Mouse (Mus musculus) spleen, embryonic (tissue): Measurements from ENCODE around the gene Hsd17b2.

Experiments used
- CTCF ChIA-PET: fragments of 350-600 bp; sonication (Branson Sonifier 250); formaldehyde crosslinking; loops from one replicate; lab custom pipeline; 2022; lab: Charles Lee

The Hsd17b2 gene

DNA sequence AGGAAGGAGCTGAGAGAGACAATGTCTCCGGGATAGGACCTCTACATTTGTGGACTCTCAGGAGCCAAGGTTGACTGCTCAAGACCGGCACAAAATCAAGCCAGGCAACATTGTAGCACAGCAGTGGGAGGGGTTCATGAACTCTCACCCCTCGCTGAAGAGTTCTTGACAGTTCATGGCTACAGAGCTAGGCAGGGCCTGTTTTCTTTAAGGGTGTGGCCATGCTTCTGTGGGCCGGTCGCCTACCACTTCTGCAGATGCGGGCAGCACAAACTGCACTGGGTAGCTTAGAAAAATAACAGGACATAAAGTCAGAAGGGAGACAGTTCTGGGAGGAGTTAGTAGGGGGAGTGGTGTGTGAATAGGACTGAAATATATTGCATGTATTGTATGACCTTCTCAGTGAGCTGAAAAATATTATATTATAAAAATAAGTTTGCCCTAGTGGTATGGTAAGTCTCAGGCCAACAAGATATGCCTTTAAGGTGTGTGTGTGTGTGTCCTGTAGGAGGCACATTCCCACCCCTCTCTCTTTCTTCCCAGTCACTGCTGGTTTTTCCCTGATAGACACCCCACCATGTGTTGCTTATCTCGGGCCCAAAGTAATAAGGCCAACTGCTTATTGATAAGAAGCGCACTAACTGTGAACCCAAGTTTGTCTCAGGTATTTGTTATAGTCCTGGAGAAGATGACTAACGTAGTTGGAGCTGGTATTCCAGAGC lies 69.6 kb downstream of the Hsd17b2 start:
- CTCF ChIA-PET = no interaction called here

DNA sequence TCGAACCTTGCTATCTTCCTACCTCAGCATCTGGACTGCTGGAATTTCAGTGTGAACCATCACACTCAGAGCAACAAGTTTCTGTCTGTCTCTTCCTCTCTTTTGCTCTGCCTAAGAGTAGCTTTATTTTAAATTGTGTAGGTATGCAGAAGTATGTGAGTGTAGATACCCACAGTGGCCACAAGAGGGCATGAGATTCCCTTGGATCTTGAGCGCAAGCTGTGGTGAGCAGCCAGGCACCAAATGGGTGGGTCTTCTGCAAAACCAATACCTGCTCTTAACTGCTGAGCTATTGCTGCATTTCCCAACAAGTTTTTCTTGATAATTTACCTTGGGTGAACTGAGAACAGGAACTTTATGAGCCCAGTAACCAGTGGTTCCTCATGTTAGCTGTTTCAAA lies 70.4 kb downstream of the Hsd17b2 start:
- CTCF ChIA-PET = no interaction called here

DNA sequence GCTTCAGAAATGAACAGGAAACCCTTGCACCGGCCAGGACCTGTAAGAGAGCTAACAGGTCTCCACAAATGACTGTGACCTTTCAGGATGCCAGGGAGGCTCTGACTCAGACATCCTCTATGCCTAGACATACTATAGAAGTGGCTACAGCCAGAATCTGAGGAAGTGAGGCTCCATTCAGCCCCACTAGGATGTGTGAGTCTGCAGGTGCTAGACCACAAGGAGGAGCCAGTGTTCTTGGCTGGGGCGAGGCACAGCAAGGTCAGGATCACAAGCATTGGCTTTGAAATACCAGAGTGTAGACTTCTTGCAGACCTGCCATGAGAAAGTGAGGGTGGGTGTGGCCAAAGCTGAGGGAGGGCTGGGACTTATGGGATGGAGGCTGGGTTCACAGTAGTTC lies 70.9 kb downstream of the Hsd17b2 start:
- CTCF ChIA-PET = no interaction called here

DNA sequence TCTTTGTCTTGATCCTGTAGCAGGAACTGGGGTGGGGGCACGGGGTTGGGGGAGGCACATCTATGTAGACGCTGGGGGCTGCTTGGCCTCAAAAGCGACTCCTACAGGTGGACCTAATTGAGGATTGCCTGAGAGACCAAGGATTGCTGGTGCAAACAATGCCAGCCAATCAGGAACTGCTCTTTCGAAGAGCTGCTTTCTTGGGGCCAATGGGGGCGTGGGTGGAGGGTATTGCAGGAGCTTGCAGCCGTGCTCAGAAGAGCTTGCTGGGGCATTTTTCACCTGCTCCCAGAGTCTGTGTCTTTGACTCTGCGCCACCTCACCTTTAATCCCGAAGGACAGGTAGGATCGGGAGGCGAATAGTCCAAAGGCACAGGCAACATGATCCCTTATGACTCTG lies 73.9 kb downstream of the Hsd17b2 start:
- CTCF ChIA-PET = no interaction called here

DNA sequence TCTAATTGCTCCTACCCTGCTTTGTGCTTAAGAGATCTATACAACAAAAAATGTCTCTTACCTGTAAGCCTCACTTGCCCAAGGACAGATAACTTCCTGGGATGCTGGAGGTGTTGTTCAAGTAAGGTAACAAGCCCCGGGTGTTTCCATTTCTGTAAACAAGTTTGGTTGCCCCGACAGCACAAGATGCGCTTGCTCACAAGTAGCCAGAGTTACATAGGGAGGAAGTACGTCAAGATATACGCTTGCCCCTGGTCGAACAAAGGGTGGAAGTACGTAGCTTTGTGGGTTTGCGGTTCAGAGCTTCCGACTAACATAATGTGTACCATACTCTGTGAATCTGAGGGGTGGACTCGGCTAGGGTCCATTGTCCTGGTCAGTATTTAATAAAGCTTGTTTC lies 74.4 kb downstream of the Hsd17b2 start:
- CTCF ChIA-PET = no interaction called here

DNA sequence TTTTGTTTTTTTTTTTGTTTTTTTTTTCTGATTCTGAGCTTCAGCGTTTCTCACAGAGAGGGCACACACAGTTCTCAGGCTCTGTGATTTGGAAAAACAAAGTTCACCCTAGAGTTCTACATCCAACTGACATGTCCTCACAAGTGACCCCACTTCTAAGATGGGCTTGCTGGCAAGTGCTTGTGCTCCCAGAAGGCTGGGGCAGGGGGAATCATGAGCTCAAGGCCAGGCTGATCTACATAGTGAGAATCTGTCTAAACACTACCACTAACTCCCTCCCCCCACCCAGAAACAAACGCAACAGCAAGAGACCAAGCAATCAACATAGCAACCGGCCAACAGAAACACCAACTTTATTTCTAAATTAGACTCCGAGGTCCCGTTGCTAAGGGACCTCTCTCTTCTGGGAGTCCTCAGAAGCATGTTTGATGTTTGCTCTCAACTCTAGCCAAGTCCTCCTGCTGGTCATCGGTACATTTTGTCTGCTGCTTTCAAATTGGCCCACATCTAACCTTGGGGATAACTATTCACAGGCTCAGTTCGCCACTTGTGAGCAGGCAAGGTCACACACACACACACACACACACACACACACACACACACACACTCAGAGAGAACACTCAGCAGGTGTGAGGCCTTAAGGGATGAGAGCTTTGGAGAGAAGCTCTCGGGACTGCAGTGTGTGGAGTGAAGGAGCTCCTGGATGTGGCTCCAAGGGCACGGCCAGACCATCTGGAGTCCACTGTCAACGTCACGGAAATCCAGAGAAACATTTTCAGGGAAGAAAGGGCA lies 77.0 kb downstream of the Hsd17b2 start:
- CTCF ChIA-PET = no interaction called here

DNA sequence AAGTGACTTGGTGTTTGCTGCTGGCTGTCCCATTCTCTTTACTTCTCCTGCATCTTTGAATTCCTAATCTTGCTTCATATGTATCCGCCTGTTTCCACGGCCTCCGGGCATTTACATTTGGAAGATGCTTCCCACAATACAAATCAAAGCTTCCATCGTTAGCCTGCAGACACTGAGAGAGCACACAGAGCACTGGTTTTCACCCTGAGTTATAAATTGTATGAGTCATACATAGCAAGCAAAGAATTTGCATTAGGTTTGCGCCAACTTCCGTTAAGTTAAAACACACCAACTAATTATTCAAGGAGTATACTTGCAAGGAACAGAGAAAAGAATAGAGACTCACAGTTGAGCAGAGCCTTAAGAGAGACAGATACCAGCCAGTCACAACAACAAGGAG lies 77.6 kb downstream of the Hsd17b2 start:
- CTCF ChIA-PET = no interaction called here

DNA sequence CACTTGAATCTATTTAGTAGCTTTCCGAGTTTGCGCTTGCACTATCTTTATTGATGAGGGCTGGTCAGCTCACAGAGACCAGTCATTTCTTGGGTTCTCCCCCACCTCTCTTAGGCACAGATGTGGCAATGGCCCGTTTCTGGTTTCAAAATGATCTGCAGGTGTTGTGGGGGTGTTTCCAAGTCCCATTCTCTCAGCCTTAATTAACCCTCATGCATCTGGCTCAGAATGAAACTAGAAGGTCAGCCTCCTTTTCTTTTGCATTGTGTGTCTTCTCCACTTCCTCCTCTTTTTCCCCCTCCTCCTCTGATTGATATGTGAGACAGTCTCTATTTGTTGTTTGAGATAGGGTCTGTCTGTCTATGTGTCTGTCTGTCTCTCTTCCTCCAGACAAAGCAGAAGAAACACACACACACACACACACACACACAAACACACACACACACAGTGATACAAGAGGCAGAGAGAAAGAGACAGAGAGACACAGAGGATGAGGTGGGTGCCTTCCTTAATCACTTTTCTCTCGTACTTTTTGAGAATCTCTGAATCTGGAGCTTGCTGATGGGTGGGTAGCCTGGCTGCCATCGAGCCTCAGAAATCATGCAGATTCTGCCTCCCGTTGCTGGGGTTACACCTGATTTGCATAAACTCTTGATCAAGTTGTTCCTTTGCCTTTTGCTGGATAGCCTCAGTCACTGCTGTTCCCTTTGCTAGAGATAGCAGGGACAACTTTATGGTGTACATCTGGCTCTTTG lies 79.8 kb downstream of the Hsd17b2 start:
- CTCF ChIA-PET = no interaction called here

DNA sequence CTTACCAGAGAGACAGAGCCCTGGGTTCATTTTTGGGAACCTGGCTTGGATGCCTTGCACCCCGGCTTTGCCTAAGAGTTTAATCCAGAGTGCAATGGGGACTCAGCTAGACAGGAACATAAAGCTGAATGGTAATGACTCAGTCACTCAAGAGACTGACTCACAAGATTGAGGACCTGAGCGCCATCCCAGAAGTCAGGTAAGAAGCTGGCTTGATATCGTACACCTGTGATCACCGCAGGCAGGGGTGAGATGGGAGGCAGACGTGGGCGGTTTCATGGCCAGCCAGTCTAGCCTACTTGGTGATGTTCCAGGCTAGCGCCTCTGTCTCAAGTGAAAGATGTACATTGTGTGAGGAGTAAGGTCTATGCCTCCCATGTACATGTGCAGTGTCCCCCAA lies 81.3 kb downstream of the Hsd17b2 start:
- CTCF ChIA-PET = interaction anchor here (0.6 kb wide), 1 partner anchor 214 kb away, joined by 7 read pairs; no protein-coding TSS in a partner anchor

DNA sequence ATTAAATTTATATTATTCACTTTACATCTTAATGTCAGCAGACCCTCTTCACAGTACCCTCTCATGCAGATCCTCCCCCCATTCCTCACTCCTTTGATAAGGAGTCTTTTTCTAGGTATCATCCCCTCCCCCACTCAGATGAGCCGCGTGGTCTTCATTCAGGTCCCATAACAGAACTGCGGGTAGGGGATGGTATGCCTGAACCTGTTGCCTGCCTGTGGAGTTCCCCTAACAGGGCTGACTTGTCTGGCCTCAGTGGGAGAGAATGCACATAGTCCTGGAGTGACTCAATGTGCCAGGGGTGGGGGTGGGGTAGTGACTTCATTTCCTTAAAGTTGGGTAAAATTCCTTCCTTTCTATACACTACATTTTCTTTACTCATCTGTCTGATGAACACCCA lies 84.7 kb downstream of the Hsd17b2 start:
- CTCF ChIA-PET = no interaction called here

DNA sequence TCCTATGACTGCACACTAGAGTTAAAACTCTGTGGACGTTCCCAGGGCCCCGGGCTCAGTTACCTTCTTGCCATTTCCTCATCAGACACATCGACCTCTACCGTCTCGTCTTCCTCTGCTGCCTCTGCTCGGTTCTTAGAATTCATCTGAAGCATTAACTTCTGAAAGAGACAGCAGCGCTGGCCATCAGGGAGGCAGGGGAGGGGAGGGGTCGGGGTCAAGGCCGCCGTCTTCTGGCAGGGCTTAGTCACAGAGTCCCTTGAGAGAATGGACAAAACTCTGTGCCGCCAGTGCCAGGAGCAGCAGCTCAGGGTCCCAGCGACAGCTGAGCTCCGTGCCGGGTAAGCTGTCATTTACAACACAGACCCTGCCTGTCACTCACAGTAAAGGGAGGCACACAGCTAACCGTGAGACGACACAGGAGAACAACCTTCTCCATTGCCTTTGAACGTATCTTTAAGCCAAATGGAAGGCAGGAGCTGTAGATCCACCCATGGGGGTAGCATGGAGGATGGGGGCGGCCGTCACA lies 91.0 kb downstream of the Hsd17b2 start:
- CTCF ChIA-PET = interaction anchor here (0.5 kb wide), 1 partner anchor 155 kb away, joined by 3 read pairs; no protein-coding TSS in a partner anchor

DNA sequence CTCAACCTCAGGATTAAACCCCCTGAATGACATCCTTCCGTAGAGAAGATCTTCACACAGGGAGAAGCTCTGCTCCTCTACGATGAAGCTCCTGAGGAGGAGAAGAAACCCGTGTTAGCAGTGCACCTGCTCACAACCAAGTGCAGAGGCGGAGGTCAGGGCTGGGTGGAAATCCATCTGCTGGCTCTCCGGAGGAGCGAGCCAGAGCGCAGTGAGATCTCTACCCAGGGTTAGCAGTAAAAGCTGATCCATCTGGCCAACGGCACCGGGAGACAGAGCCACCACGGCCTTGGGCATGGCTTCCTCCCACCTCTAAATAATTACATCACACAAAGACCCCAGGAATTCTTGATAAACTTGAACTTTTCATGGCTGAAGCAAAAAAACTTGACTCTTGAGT lies 92.9 kb downstream of the Hsd17b2 start:
- CTCF ChIA-PET = no interaction called here

DNA sequence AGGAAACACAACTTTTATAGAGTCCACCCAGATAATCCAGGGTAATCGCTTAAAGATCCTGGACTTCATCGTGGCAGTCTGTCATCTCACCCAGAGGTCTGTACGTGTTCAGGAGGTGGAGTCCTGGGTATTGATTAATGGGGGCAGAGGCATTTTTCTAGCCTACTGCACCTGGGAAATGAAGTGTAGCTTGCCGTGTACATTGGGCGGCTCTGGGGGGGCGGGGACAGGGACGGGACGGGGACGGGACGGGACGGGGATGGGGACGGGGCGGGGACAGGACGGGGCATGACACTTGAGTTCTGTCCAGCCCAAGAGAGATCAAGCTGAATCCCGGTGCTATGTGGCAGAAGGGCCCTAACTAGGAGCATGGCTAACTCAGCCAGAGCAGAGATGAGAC lies 94.8 kb downstream of the Hsd17b2 start:
- CTCF ChIA-PET = no interaction called here

DNA sequence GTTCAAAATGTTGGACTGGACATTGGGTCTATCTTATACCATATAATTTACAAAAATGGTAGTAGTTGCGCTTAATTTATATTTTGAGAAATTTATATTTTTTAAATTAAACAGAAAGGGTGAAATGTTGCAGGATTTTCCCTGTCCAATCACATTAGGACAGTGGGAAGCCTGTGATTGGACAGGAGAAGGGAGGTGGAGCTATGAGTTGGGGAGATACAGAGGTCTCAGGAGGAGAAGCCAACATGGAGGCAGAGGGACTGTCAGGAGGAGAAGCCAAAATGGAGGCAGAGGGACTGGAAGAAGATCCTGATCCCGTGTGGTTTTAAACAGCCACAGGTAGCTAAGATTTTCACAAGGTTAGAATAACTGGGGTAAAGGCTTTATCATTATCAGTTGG lies 96.4 kb downstream of the Hsd17b2 start:
- CTCF ChIA-PET = no interaction called here

DNA sequence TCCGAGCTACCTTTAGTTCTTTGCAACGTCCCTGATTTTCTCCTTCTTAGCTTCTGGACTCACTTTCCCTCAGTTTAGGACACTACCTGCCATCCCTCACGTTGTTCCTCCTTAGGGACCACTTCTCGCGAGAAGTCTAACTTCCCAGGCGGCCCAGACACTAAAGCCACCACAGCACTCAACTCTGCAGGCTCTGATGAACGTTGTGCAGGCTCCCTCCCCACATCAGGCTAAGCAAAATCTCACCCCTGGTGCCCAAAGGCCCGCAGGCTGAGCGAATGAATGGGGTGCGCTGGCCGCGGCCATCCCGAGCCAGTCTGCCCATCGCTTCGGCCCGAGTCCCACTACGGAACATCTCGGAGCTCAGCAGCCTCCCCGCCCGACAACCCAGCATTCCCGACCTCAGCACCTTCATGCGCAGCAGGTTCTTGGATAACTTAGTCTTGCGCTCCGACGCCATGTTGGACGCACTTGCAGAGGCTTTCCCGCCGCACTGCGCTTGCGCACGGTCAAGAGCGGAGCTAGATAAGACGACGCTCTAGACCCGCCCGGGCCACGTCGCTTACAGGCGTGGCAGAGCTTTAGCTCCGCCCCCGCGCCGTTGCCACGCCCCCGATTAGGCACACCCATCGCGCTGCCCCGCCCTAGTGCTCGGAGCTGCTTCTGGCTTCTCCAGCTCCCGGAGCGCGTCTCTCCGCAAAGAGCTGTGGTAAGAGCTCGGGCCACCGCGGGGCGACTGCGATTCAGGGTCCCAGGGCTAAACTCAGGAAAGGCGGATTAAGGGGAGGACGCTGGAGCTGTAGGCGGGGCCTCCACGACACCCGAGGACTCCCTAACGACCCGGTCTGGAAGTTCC lies 100.0 kb downstream of the Hsd17b2 start, which contains the start of gene Mphosph6:
Gene Mphosph6, minus strand, starts transcription at position 501 of the 856 bp plus-strand sequence.
- CTCF ChIA-PET = interaction anchor here (0.7 kb wide), 1 partner anchor 238 kb away, joined by 4 read pairs; no protein-coding TSS in a partner anchor

DNA sequence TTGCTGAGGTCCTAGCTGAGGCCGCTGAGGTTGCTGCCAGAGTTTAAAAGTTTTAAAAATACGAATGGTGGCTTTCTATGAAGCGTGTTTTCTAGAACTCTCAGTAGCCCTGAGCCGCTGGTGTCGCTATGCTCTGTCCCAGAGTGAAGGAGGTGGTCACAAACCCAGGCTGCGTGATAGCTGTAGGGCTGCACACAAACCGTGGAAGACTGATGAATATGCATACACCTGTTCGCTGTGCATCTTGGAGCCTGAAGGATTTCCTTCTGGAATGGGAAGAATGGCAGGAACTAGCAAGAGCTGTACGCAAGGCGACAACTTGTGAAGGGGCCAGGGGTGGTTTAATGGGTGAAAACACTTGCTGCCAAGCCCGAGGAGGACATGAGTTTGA lies 100.6 kb downstream of the Hsd17b2 start:
- CTCF ChIA-PET = no interaction called here

DNA sequence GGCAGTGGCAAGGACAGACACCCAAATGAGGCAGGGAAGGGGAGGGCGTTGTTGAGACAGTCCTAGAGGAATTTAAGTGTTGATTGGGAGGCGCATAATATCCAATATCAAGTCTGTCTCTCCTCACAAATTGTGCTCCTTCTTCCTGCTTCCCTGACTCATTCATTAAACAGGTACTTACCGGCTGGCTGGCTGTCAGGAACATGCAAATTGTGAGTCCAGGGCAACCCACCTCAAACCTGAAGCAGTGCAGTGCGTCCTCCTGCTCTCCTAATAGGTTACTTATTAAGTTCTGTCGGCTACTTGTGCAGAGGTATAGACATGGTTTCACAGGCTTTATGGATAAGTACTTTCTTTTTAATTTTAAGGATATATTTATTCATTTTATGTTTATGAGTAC lies 103.7 kb downstream of the Hsd17b2 start:
- CTCF ChIA-PET = no interaction called here
